Mouse (Mus musculus): ENCODE data around the gene Pam.

Pam gene

DNA sequence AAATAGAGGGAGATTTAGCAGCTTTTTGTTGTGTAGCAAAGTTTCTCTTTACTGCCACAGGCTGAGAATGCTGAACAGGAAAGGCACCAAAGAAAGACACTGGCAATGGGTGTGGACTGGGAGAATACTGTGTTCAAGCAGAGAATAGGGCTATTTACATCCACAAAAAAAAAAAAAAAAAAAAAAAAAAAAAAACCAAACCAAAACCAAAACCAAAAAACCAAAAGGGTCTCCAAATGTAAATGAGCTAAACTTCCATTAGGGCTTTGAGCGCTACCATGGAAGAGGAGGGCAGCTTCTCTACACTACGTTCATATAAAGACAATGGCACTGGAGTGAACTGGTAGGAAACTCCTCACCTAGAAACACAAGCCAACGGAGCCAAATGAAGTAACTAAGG, 274.2 kb downstream of the Pam start:
- ChIA-PET POLR2A (interaction anchor here in 2 of 4 experiments (0.6 to 0.9 kb wide), 4 partner anchors 11 to 1195 kb away, joined by 3 read pairs; no protein-coding TSS in a partner anchor), CTCF (interaction anchor here in 1 of 4 experiments (0.6 kb wide), 1 partner anchor 682 kb away, joined by 21 read pairs; no protein-coding TSS in a partner anchor)

DNA sequence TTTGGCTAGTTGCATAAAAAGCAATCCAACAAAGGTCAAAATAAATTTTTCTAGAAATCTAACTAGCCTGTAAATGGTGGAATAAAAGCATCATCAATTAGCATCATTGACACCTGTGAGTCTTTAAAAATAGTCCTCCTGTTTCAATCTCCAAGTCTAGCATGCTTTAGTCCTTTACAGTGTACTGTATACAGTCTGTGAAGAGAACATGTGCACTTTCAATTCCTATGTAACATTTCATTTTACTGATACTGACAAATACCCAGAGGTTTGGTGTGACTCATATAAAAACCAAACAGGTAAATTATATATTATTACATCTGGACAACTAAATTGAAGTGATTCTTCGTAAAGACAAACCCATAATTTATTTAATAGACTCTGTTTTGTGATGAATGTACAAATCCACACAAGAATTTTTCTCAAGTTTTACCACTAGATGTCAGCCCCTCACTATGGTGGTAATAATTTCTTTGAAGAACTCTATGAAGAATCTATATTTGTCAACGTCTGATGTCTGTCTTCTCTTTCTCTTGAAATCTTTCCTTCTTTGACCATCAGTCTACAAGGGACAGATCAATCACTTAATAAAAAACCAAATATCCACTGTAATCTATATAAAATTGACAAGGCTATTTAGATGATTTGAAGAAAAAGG, 286.1 kb downstream of the Pam start:
- ChIA-PET CTCF (no interaction called here), POLR2A (no interaction called here)

DNA sequence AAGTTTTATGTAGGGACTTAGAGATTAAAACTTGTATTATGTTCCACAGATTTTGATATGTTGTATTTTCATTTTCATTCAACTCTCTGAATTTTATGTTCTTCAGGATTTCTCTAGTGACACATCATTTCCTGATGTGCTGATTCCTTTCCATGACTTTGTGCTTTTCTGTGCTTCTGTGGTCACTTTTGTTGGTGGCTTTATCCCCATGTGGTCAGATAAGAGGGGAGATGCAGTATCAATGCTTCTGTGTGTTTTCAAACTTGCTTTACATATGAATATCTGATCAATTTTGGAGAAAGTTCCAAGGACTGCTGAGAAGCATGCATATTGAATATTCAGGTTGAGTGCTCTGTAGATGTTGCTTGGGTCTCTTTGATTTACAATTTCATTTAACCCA, 290.9 kb downstream of the Pam start:
- POLR2A ChIA-PET, result interaction anchor here in 1 of 4 experiments (0.6 kb wide), 1 partner anchor 34 kb away, joined by 3 read pairs; no protein-coding TSS in a partner anchor
- CTCF ChIA-PET, result no interaction called here

DNA sequence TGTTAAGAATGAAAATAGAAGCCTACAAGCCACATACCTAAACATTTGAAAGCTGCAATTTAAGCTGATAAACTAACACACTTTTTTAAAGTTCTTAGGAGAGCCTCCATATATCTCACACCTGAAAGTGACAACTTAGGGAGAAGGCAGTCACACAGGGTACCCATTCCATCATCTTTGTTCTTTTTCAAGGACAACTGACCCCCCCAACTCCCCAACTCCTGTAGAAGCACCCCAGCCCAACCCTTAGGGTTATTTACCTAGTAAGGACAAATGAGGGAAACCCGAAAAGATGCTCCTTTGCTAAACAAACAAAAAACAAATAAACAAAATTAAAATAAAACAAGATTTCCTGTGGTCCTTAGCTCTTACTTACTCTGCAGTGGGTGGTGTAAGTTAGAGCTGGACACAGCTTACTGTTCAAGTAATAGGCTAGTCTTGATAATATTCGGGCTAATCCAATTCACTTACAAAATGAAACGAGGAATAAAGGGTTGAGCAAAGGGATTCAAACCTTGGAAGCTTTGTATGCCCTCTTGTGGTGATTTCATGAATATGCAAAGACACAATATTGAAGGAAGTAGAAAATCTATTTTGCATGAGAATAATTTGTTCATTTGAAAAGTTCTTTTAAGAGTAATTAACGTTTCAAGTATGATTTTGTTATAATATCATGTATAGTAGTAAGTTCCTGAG, 293.1 kb downstream of the Pam start:
- POLR2A ChIA-PET, result interaction anchor here in 2 of 4 experiments (0.6 to 1.4 kb wide), 3 partner anchors 17 to 194 kb away, joined by 3 to 4 read pairs (median 3); no protein-coding TSS in a partner anchor
- CTCF ChIA-PET, result interaction anchor here in 2 of 4 experiments (0.5 to 1.5 kb wide), 3 partner anchors 75 to 377 kb away, joined by 3 read pairs; no protein-coding TSS in a partner anchor

DNA sequence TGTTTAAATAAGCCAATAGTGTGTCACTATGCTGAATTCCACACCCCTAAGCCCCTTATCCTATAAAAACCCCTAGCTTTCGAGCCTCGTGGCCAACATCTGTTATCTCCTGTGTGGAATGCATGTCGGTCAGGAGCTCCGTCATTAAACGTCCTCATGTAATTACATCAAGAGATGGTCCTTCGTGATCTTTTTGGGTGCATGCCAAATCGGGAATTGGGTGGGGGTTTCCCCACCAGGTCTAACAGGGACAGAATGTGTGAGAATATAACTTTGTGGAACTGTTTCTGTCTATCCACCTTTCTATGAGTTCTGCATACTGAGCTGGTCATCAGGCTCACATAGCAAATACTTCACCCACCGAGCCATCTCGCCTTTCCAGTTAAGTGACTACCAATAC, 299.5 kb downstream of the Pam start:
- ChIA-PET CTCF (no interaction called here), POLR2A (no interaction called here)

DNA sequence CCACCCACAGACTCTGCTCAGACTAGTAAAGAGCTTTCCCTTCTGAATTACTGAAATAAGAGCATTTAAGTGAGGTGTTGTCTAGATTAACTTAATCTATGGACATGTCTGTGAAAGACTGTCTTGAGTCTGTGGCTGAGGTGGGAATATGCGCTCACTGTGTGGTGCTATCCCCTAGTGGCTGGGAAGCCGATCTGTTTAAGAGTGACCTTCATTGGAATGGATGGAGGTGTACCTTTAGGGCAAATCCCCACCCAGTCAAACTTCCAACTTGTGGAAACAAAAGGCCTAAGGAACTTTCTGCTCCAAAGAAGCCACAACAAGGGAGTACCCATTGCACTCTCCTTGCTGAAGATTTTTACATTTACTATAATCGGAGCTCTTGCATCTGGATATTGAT, 301.3 kb downstream of the Pam start:
- CTCF ChIA-PET, result no interaction called here
- POLR2A ChIA-PET, result interaction anchor here in 1 of 4 experiments (1.1 kb wide), 1 partner anchor 14 kb away, joined by 3 read pairs; no protein-coding TSS in a partner anchor

DNA sequence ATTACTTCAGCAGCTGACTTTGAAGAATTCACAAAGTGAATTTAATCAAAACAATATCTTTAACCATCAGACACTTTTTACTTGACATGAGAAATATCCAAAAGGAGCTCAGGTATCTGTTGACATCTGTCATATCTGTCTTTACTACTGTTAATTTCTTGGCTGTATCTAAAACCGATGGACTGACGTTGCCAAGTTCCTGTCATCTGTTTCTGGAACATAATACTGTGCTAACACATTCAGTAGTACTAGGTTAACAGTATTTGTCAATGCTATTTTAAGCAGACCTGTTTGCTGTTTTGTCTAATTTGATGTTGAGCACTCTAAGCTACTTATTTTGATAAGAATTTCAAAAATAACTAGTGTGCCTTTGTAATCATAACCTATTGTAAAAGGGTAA, 307.0 kb downstream of the Pam start:
- ChIA-PET CTCF (no interaction called here), POLR2A (interaction anchor here in 1 of 4 experiments (0.6 kb wide), 1 partner anchor 241 kb away, joined by 6 read pairs; no protein-coding TSS in a partner anchor)

- ChIA-PET CTCF (interaction anchor here in 1 of 4 experiments (0.6 kb wide), 1 partner anchor 18 kb away, joined by 3 read pairs; the partner anchor contains the start of genes Gin1 and Ppip5k2), POLR2A (no interaction called here)
These were observed 307.8 kb downstream of the Pam start for GRCm38 (mm10) chr1:97787674-97788073.

DNA sequence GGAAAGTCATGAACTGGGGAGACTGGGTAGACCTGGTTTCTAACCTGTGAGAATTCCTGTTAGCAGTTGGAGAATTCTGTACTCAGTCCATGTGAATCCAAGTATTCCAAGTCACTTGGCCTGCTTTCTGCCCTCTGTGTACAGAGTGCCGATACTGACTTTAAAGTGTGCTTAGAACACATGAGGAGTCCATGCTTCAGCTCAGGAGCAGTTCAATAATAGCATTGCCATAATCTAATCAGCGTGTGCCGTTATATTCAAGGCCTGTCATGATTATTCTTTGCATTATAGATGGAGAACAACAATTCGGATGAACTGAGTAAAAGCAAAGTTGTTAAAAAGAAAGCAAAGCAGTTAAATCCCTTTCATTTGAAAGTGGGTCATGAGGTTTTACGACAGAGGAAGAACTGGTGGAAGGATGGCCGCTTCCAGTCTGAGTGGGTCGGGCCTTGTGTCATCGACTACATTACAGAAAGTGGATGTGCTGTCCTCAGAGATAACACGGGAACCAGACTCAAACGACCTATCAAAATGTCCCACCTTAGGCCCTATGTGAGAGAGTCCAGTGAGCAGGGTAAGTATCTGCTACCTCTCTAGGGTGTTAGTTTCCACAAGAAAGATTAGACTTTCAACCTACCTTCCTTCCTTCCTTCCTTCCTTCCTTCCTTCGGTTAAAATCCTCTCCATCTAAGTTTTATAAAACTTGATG, 309.6 kb downstream of the Pam start:
- POLR2A ChIA-PET, result interaction anchor here in 1 of 4 experiments (0.7 to 0.8 kb wide), 2 partner anchors 15 to 17 kb away, joined by 3 read pairs; partner anchors contain the start of genes Gin1 and Ppip5k2

DNA sequence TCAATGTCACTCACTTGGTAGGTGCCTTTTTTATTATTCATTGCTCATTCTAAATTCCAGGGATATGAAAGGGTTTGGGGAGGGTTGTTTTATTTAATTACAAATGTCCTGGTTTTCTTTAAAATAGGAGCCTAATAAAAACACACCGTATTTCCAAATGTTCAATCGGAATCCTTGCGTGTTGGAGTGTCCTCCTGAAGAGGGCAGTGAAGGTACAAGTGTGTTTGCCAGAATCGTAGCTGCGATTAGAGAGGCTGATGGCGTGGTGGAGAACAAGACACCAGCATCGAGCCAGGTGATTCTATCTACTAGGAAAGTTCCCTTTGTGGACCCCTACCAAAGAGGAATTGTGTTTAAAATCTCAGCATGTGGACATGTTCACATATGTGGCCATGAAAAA, 310.5 kb downstream of the Pam start:
- ChIA-PET CTCF (no interaction called here), POLR2A (interaction anchor here in 1 of 4 experiments (0.8 to 2.0 kb wide), 2 partner anchors 14 to 18 kb away, joined by 3 to 9 read pairs; partner anchors contain the start of genes Gin1 and Ppip5k2)

More for the DNA sequence above, 309.6 kb downstream of the Pam start:
- CTCF ChIA-PET, result no interaction called here

DNA sequence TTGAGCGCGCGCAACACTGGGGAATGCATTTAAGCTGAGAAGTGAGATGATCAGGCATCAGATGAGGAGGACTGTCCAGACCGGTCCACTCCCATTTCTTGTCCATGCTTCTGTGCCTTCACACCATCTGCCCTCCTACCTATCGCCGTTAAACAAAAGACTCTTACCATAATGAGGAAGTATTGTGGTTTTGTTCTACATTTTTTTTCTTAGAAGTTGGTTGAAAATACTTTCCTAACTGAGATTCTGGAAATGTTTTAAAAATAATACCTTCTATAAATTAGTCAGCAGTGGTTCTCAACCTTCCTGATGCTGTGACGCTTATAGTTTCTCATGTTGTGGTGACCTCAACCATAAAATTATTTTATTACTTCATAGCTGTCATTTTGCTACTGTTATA, 313.8 kb downstream of the Pam start:
- POLR2A ChIA-PET, result interaction anchor here in 1 of 4 experiments (0.8 to 1.1 kb wide), 2 partner anchors 11 kb away, joined by 3 to 4 read pairs; no protein-coding TSS in a partner anchor
- CTCF ChIA-PET, result no interaction called here

DNA sequence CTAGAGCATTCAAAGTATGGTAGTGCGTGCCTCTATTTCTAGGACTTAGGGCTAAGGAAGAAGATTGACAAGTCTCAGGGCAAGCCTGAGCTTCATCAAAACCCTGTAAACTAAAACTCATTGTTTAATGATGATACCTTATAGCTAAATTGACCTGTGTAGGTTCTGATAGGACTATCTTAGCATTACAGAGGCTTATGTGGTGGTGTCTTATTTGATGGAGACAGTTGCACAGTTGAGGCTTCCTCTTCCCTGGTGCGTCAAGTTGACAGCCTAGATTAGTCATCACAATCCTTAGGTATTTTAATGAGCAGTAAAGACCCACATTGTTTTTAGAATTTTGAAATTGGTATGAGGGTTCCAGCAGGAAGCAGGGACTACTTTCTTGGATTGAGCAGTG, 321.5 kb downstream of the Pam start:
- ChIA-PET POLR2A (no interaction called here), CTCF (no interaction called here)

GRCm38 (mm10) chr1:97773362-97773761, 322.1 kb downstream of the Pam start:
- CTCF ChIA-PET, result no interaction called here
- POLR2A ChIA-PET, result interaction anchor here in 1 of 4 experiments (0.9 kb wide), 1 partner anchor 127 kb away, joined by 7 read pairs; no protein-coding TSS in a partner anchor

DNA sequence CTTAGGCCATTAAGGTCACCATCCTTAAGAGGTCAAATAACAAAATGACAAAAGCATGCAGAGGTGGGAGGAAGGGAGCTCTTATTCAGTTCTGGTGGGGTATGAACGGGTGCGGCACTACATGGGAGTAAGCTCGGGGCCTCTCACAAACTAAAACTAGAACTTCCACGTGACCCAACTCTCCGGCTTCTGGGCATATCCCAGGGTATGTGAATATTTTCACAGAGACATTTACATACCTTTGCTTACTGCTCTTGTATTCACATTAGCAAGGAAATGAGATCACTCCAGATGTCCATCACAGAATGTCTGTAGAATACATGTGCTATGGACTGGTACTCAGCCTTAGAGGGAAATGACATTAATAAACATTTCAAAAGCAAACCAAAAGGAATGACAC, 323.7 kb downstream of the Pam start:
- POLR2A ChIA-PET, result interaction anchor here in 2 of 4 experiments (1.2 to 2.7 kb wide), 4 partner anchors 10 to 35 kb away, joined by 4 to 10 read pairs (median 8); no protein-coding TSS in a partner anchor
- CTCF ChIA-PET, result no interaction called here

DNA sequence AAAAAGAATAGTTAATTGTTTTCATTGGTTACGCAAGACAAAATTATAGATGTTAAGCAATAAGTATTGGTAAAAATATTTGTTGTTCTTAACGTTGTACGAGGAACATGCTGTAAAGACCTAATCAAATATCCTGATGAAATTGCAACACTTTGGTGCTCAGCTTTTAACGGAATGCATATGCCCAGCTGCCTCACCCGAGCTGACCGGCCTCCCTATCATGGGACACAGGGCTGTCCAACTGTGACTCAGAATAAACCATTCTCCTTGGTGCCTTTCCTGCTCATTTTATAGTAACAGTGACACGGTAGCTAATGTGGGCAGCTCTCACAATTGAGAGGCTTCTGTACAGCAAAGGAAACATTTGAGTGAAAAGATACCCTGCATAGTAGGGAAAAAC, 324.3 kb downstream of the Pam start:
- ChIA-PET CTCF (interaction anchor here in 2 of 4 experiments (0.7 to 1.0 kb wide), 2 partner anchors 11 to 82 kb away, joined by 3 read pairs; no protein-coding TSS in a partner anchor), POLR2A (interaction anchor here in 2 of 4 experiments (0.7 to 2.7 kb wide), 10 partner anchors 11 to 316 kb away, joined by 3 to 10 read pairs (median 4); no protein-coding TSS in a partner anchor)

- CTCF ChIA-PET, result interaction anchor here in 3 of 4 experiments (0.6 to 1.0 kb wide), 3 partner anchors 10 to 81 kb away, joined by 3 read pairs; no protein-coding TSS in a partner anchor
- POLR2A ChIA-PET, result interaction anchor here in 3 of 4 experiments (0.7 to 2.7 kb wide), 21 partner anchors 9 to 327 kb away, joined by 3 to 10 read pairs (median 4); no protein-coding TSS in a partner anchor
These were observed 325.3 kb downstream of the Pam start, which contains the start of the genes Gin1 and Ppip5k2 for GRCm38 (mm10) chr1:97769904-97770753. TSS of gene Gin1 (plus strand) at chr1:97770172. TSS of gene Ppip5k2 (minus strand) at chr1:97770411.

DNA sequence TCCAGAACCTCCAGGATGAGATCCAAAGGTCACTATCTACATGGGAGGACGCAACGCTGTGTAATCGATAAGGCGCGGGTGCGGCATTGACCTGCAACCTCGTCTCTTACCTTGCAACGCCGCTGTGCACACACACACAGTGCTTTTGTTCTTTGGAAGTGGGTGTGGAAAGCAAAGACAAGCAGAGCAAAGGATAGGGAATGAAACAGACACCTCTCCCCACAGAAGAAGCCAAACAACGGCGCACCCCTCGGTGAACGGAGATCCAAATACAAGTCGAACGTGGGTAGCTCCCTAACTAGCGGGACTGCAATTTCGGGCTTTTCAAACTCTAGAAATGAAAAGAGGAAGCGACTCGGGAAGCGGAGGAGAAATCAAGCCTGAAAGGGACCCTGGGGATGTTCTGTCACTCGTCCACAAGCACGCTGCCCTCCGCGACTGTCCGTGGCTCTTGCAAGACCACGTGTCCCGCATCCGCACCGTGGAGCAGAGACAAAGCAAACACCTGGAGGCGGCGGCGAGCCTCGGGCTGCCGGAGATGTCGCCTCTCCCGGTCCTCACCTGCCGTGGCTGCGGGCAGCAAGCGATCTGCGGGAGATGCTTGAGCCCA, 326.0 kb downstream of the Pam start:
- POLR2A ChIA-PET, result interaction anchor here in 3 of 4 experiments (1.0 to 2.7 kb wide), 11 partner anchors 8 to 318 kb away, joined by 3 to 10 read pairs (median 4); no protein-coding TSS in a partner anchor
- CTCF ChIA-PET, result no interaction called here

Measured in embryonic stem cell, embryonic (primary cell).